Mouse (Mus musculus) kidney, postnatal 25 days (tissue): ENCODE results near the gene Nfu1.

Source experiments
- DNase-seq, 2 experiments: peaks; one replicate each; pipeline ENCODE4 v3.0.0; 2021; ENCODE audit warnings: mixed read lengths in 2 of 2

Gene Nfu1

GRCm38 (mm10) chr6:87008887-87009286 lies at the start of gene Nfu1:
Nfu1 (plus strand) TSS chr6:87009236.
- no peak for DNase-seq

DNA sequence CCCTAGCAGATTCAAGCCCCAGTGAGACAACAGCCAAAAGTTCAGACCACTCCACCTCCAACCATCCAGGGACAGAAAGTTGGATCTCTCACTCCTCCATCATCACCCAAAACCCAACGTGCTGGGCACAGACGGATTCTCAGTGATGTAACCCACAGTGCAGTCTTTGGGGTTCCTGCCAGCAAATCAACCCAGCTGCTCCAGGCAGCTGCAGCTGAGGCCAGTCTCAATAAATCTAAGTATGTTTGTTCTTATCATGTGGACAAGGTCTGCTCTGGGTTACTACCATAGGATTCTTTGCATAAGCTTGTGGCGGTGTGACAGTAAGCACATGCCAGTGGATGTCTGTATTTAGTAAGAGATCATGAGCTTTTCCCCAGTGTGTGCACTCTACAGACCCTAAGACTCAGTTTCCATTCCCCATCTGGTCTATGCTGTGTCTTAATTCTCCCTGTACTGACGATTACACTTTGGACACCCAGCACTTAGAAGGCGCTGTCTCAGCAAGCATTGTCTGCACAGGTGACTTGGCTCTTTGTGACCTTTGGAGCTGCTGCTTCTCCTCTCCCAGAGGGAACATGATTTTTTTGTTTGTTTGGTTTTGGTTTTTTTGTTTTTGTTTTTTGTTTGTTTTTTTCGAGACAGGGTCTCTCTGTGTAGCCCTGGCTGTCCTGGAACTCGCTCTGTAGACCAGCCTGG lies 44.9 kb upstream of the Nfu1 start:
- peak; percentile 14 to 52 for DNase-seq

DNA sequence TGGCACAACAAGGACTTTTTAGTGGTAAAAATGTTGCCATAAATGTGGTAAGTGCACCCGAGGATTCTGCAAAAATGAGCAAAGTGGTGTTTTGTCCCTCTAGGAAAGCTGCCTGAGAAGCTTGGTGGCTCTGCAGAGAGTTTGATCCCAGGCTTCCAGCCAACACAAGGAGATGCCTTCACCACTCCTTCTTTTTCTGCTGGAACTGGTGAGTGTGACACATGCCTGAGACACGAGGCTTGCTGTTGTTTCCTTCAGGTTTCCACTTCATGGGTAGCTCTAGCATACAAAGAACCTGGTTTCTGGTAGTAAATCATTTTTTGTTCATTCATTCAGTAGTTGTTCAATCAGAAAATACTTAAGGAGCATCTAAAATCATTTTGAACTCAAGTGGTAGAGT lies 41.9 kb upstream of the Nfu1 start:
- DNase-seq: no peak

GRCm38 (mm10) chr6:86973956-86974355 lies 35.1 kb upstream of the Nfu1 start:
- DNase-seq: no peak

GRCm38 (mm10) chr6:86978156-86978908 lies 30.7 kb upstream of the Nfu1 start:
- DNase-seq: no peak

DNA sequence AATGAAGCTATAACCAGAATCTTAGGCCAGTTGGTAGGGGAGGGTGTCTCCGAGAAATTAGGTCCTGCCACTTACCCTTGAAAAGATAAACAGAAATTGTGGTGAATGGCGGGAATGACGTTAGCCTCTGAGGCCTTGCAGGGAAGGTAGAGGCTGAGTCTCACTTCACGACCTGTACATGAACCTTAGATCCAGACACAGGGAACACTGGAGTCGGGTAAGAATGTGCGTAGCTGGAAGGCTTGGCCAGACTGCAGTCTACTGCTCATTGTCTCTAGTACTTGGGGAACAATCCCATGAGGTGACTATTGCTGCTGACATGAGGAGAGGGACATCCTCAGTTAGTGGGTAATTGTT lies 30.1 kb upstream of the Nfu1 start:
- DNase-seq: no peak

- DNase-seq: no peak
Observed at GRCm38 (mm10) chr6:86981206-86981605, 27.8 kb upstream of the Nfu1 start.

GRCm38 (mm10) chr6:86985314-86986106 lies 23.5 kb upstream of the Nfu1 start:
- peak; percentile 16 to 56 for DNase-seq

- peak; percentile 55 to 80 for DNase-seq
Observed at GRCm38 (mm10) chr6:86989576-86989975, 19.5 kb upstream of the Nfu1 start.

DNA sequence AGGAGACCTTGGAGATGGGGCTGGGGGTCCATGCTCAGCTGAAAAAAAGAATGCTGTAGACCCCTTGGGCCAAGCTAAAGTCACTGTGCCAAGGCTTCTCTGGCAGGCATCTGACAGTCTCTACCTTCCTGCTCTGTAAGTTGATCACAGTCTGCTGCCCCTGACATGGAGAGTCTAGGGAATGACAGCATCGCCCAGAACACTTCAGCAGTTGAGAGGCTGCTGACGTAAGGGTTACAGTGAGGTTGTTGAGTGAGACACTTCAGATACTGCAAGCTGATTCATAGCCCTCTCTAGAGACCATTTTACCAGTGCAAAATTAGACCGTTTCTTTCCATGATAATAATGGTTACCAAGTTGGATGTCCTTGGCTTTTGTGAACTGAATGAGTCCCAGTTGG lies 18.0 kb upstream of the Nfu1 start:
- no peak for DNase-seq

GRCm38 (mm10) chr6:86992349-86992748 lies 16.7 kb upstream of the Nfu1 start:
- no peak for DNase-seq

DNA sequence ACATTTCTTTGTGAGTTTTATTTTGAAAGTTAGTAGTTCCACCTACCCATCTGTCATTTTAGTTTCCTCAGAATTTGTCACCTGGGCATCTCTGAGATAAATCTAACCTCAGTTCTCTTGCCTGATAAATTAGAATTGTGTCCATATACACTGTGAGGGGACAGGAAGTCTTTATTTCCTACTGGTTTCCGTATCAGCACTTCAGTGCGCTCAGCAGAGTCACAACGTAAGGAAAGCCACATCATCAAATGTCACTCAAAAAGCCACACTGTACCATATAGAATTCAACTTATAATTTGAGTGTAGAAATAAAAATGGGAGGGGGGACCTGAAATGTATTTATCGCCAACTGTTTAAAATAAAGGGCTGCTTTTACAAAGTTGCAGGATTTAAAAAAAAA lies 14.8 kb upstream of the Nfu1 start:
- no peak for DNase-seq

DNA sequence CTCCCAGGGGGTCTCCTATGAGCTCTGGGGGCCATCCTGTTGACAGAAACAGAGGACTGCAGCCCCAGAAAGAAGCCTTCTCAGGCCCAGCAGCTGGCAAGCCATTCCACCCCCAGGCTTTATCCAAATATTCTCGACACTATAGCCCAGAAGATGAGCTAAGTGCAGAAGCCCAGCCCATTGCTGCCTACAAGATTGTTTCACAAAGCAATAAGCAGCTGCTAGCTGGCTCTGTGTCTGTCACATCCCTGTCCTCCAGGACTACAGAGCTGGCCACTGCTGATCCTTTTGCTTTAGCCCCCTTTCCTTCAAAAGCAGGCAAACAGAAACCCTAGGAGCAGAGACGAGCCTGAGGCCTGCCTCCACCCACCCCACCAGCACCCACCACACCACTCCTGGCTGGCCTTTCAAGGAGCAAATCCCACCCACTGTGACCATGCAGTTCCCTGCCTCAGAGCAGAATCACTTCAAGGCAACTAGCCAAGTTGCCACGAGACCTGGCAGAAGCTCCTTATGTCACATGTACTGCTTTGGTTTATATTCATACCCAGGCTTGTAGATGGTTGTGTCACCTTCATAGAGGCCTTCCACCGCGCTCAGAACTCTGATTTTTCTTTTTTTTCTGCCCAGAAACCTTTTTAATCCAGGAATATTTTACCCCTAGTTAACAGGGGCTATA lies 12.3 kb upstream of the Nfu1 start:
- peak; percentile 70 to 76 for DNase-seq

- DNase-seq: no peak
Observed at GRCm38 (mm10) chr6:86997360-86997759, 11.7 kb upstream of the Nfu1 start.

DNA sequence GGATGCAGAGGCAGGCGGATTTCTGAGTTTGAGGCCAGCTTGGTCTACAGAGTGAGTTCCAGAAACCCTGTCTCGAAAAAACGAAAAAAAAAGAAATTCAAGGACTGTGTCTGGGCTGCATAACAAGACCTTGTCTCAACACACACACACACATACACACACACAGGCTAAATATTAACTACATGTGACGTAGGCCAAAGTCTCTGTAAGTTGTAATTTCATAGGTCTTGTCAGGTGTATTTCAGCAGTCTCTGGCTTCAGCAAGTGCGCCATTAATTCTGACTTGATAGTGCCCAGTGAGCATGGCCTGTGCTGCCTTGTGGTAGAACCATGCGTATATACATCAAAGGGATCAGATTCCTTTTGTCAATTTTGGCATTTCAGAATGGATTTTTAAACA lies 7.0 kb upstream of the Nfu1 start:
- DNase-seq: peak; percentile 37 to 52

DNA sequence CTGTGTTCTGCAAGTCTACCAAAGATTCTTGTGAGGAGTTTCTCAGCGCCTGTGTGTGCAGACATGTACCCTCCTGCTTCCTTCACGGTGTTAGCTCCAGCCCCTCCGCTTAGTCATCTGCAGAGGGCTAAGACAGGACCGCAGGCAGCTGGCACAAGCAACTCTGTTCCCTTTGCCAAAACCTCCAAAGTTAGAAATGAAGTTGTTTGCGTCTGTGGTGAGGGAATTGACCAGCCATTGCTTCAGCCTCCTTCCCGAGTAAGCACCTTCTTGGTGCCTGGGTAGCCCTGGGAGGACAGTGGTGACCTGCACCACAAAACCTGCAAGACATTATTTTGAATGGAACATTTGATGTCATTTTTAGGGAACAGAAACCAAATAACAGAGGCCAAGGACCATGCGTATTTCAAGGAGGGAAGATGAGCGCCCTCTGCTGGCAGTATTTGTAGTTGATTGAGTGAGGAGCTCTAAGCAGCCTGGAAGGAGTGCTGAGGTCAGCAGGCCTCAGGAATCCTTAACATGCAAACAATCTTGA lies 6.4 kb upstream of the Nfu1 start:
- peak; percentile 91 to 97 for DNase-seq

- DNase-seq: no peak
Observed at GRCm38 (mm10) chr6:87004099-87004498, 4.9 kb upstream of the Nfu1 start.

GRCm38 (mm10) chr6:87005577-87005976 lies 3.5 kb upstream of the Nfu1 start:
- no peak for DNase-seq

GRCm38 (mm10) chr6:87009692-87010328 lies 774 bp downstream of the Nfu1 start:
- peak; percentile 97 to 98 for DNase-seq

- peak in 1 of 2 experiments; percentile 72 for DNase-seq
Observed at GRCm38 (mm10) chr6:87016916-87017315, 7.9 kb downstream of the Nfu1 start.

- no peak for DNase-seq
Observed at GRCm38 (mm10) chr6:87018874-87019273, 9.8 kb downstream of the Nfu1 start.

DNA sequence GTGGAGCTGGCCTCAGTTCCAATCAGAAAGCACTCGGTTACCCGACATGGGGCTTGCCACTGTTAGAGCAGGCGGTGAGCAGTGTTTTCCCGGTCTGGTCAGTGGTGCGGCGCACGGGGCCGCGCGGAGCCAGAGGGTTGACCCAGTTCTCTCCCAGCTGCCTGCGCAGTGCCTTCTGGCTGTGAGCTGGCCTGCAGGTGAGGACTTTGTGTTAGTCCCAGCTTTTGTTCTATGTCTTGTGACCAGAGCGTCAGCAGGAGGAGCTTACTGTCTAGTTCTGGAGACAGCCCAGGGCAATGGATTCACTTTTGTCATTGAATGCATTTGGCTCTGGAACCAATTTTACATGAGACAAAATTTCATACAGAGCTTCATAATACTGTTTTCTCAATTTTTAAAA lies 12.8 kb downstream of the Nfu1 start:
- DNase-seq: no peak
